Mouse (Mus musculus): ENCODE measurements around the gene C530008M17Rik. TPM values are rescaled to one million over a fixed set of nuclear protein-coding genes. Genes with fewer than 3 reads are reported as not detected.

The C530008M17Rik gene
- total and polyA plus RNA-seq, 3 experiments: 0.04 to 0.44 TPM; not detected in 1

GRCm38 (mm10) chr5:76847106-76847505 lies 190.8 kb downstream of the C530008M17Rik start:
- no peaks in the 10 kb centered on the region for H3K36me3 ChIP-seq (replicated peaks in 1 of 2; ENCODE audit: control insufficient read depth in 1 of 2, insufficient read depth in 1 of 2, low read length in 1 of 2)
- no peak overlapping the region for H3K27ac ChIP-seq (ENCODE audit: insufficient read depth, low read depth)
- no peak for TF ChIP-seq RCOR1 (conservative IDR thresholded peaks at IDR 0.05; ENCODE audit: low read depth, low read length)
- TF ChIP-seq KAT2A (IDR thresholded peaks at IDR 0.05; ENCODE audit: insufficient replicate concordance, low read length): no peak
- TF ChIP-seq SIN3A (IDR thresholded peaks at IDR 0.05; ENCODE audit: low read length): no peak
- no peak for TF ChIP-seq CHD2 (IDR thresholded peaks at IDR 0.05; ENCODE audit: low read length)
- no peak for TF ChIP-seq MAFK (IDR thresholded peaks at IDR 0.05; ENCODE audit: insufficient replicate concordance, low read length)
- TF ChIP-seq ELF1 (IDR thresholded peaks at IDR 0.05; ENCODE audit: low read depth, low read length): no peak
- no peak for TF ChIP-seq MYC (IDR thresholded peaks at IDR 0.05; ENCODE audit: low read depth, low read length)
- no peak for TF ChIP-seq ETS1 (conservative IDR thresholded peaks at IDR 0.05; ENCODE audit: low read depth, low read length)
- no peak for TF ChIP-seq USF1 (IDR thresholded peaks at IDR 0.05; ENCODE audit: low read depth, low read length)
- no peak for TF ChIP-seq ZKSCAN1 (IDR thresholded peaks at IDR 0.05; ENCODE audit: borderline replicate concordance, low read depth, low read length)
- in situ Hi-C loops (cut with MboI; ENCODE audit: low pct_ligation_motif_present, low pct_unique_long_range_greater_than_20kb, low sequenced_read_pairs): loop anchor here (25.0 kb wide), 1 partner anchor 260 kb away; the partner anchor contains the start of gene Cep135
- H3K4me3 ChIP-seq (replicated peaks in 1 of 3; ENCODE audit: low read depth in 2 of 3, low read length in 2 of 3, poor library complexity in 1 of 3): no peak overlapping the region
- no peak overlapping the region for H3K9ac ChIP-seq (ENCODE audit: insufficient read depth, low read depth)
- no peak overlapping the region for H3K4me2 ChIP-seq (ENCODE audit: insufficient read depth, low read depth, poor library complexity, severe bottlenecking)
- no peaks in the 10 kb centered on the region for H3K9me3 ChIP-seq (replicated peaks; ENCODE audit: low read length)
- H3K4me1 ChIP-seq (ENCODE audit: control insufficient read depth in 1 of 2, insufficient read depth in 2 of 2): peaks cover 8 to 9% of the 10 kb centered on the region in 2 experiments
- H3K27me3 ChIP-seq (replicated peaks): no peaks in the 10 kb centered on the region
- no peaks in the 10 kb centered on the region for H3K79me2 ChIP-seq (replicated peaks; ENCODE audit: control insufficient read depth, extremely low read depth, insufficient read depth, poor library complexity, severe bottlenecking)
- DNase-seq (ENCODE audit: extremely low read depth): no peak
- dilution Hi-C loops (cut with MboI; ENCODE audit: extremely low pct_ligation_motif_present, extremely low pct_unique_long_range_greater_than_20kb, low sequenced_read_pairs): no loop called here

GRCm38 (mm10) chr5:76851316-76851715 lies 195.0 kb downstream of the C530008M17Rik start:
- no peaks in the 10 kb centered on the region for H3K9me3 ChIP-seq (replicated peaks; ENCODE audit: low read length)
- no peaks in the 10 kb centered on the region for H3K27me3 ChIP-seq (replicated peaks)
- DNase-seq (ENCODE audit: extremely low read depth): no peak
- H3K4me1 ChIP-seq (ENCODE audit: control insufficient read depth in 1 of 2, insufficient read depth in 2 of 2): peaks cover 4 to 14% of the 10 kb centered on the region in 2 experiments; a peak in 3 of 4 replicates
- H3K4me3 ChIP-seq (replicated peaks in 1 of 3; ENCODE audit: low read depth in 2 of 3, low read length in 2 of 3, poor library complexity in 1 of 3): no peak overlapping the region
- dilution Hi-C loops (cut with MboI; ENCODE audit: extremely low pct_ligation_motif_present, extremely low pct_unique_long_range_greater_than_20kb, low sequenced_read_pairs) (no loop called here), in situ Hi-C loops (cut with MboI; ENCODE audit: low pct_ligation_motif_present, low pct_unique_long_range_greater_than_20kb, low sequenced_read_pairs) (no loop called here)
- H3K4me2 ChIP-seq (ENCODE audit: insufficient read depth, low read depth, poor library complexity, severe bottlenecking): no peak overlapping the region
- no peaks in the 10 kb centered on the region for H3K79me2 ChIP-seq (replicated peaks; ENCODE audit: control insufficient read depth, extremely low read depth, insufficient read depth, poor library complexity, severe bottlenecking)
- TF ChIP-seq IRF4 (IDR thresholded peaks at IDR 0.05; ENCODE audit: low read depth, low read length) (no peak), MXI1 (IDR thresholded peaks at IDR 0.05; ENCODE audit: low read depth, low read length) (no peak), RAD21 (IDR thresholded peaks at IDR 0.05; ENCODE audit: low read depth, low read length) (no peak), ELF1 (IDR thresholded peaks at IDR 0.05; ENCODE audit: low read depth, low read length) (no peak), MAX (IDR thresholded peaks at IDR 0.05; ENCODE audit: low read length) (no peak), NRF1 (IDR thresholded peaks at IDR 0.05; ENCODE audit: low read depth, low read length) (no peak)
- H3K27ac ChIP-seq (ENCODE audit: insufficient read depth, low read depth): no peak overlapping the region
- H3K9ac ChIP-seq (ENCODE audit: insufficient read depth, low read depth): no peak overlapping the region
- no peaks in the 10 kb centered on the region for H3K36me3 ChIP-seq (replicated peaks in 1 of 2; ENCODE audit: control insufficient read depth in 1 of 2, insufficient read depth in 1 of 2, low read length in 1 of 2)

All from CH12.LX (cell line).